Comparison of ENCODE assay signal across 8 mouse cellular contexts in the genomic region with DNA sequence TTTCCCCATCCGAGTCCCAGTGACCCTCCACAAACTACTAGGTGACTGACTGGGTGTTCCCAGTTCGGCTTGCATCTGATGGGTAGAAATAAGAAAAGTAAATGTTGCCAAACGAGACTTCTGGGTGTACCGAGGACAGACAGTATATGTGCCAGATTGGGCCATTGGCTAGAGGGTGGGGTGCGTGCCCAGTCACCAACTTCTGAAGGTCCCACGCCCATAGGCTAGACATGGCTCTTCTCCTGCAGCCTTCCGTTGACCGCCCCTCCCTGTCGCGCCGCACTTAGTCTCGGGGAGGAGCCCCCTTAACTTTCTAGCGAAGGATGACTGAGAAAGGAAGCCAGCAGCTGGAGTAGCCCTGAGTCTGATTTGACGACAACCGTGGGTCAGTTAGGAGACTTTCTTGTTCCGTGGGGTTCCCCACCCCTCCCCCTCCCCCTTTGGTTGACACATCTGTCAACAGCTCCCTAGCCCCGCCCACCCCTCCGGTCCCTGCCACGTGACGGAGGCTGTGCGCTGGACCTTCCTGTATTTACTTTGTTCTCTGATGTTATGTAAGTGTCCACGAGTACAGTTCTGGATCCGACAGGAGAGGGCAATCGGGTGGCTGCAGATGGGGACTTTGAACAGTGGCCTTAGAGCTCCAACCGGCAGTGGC. TPM values are rescaled to one million over a fixed set of nuclear protein-coding genes. Genes with fewer than 3 reads are reported as not detected.
DNase-seq lines count a peak whose midpoint lies in the region; ATAC-seq and TF ChIP-seq lines count a peak whose summit lies in the region.

No protein-coding gene starts in this region.

- peak overlapping the region; percentile 79 for H3K4me3 ChIP-seq in ES-Bruce4 (ENCODE audit: low read depth, low read length)
- H3K4me3 ChIP-seq in forebrain, embryonic 12.5 days (replicated peaks), result peak overlapping the region; percentile 83
- peak overlapping the region; percentile 75 for H3K4me3 ChIP-seq in heart, postnatal 0 days (ENCODE audit: low read depth, low read length)
- H3K4me3 ChIP-seq in liver, embryonic 16.5 days (ENCODE audit: low read depth, low read length), result peak overlapping the region; percentile 91
- peak overlapping the region; percentile 76 for H3K4me3 ChIP-seq in neural tube, embryonic 12.5 days
- H3K4me3 ChIP-seq in stomach, postnatal 0 days (ENCODE audit: low read depth, low read length), result peak overlapping the region; percentile 84

- 0 out of 2 replicates have a peak, but pooled peaks cover 3% of the 10 kb centered on the region for H3K9me3 ChIP-seq in ES-Bruce4 (replicated peaks; ENCODE audit: control insufficient read depth, insufficient read depth, low read length, poor library complexity, severe bottlenecking)
- H3K9me3 ChIP-seq in forebrain, embryonic 12.5 days, result no peaks in the 10 kb centered on the region
- no peaks in the 10 kb centered on the region for H3K9me3 ChIP-seq in heart, postnatal 0 days (replicated peaks; ENCODE audit: control insufficient read depth, low read length)
- H3K9me3 ChIP-seq in liver, embryonic 16.5 days (replicated peaks; ENCODE audit: control insufficient read depth, low read length), result no peaks in the 10 kb centered on the region
- H3K9me3 ChIP-seq in neural tube, embryonic 12.5 days, result no peaks in the 10 kb centered on the region
- no peaks in the 10 kb centered on the region for H3K9me3 ChIP-seq in stomach, postnatal 0 days (ENCODE audit: control insufficient read depth, low read length)

- H3K27me3 ChIP-seq in ES-Bruce4 (ENCODE audit: control insufficient read depth, insufficient read depth, low read length, poor library complexity, severe bottlenecking), result no peaks in the 10 kb centered on the region
- H3K27me3 ChIP-seq in forebrain, embryonic 12.5 days, result no peaks in the 10 kb centered on the region
- H3K27me3 ChIP-seq in heart, postnatal 0 days (ENCODE audit: control insufficient read depth, insufficient read depth, low read length), result no peaks in the 10 kb centered on the region
- no peaks in the 10 kb centered on the region for H3K27me3 ChIP-seq in liver, embryonic 16.5 days (ENCODE audit: control insufficient read depth, insufficient read depth, low read depth, low read length)
- no peaks in the 10 kb centered on the region for H3K27me3 ChIP-seq in neural tube, embryonic 12.5 days (replicated peaks)
- H3K27me3 ChIP-seq in stomach, postnatal 0 days (ENCODE audit: control insufficient read depth, insufficient read depth, low read length), result no peaks in the 10 kb centered on the region

- H3K27ac ChIP-seq in ES-Bruce4 (ENCODE audit: insufficient read depth, low read length), result no peak overlapping the region
- H3K27ac ChIP-seq in forebrain, embryonic 12.5 days, result peak overlapping the region; percentile 87; the same call in 1 of the 2 replicates
- peak overlapping the region; percentile 93 for H3K27ac ChIP-seq in heart, postnatal 0 days (ENCODE audit: low read depth)
- peak overlapping the region; percentile 98 for H3K27ac ChIP-seq in liver, embryonic 16.5 days (ENCODE audit: low read length)
- no peak overlapping the region for H3K27ac ChIP-seq in neural tube, embryonic 12.5 days
- peak overlapping the region; percentile 99 for H3K27ac ChIP-seq in stomach, postnatal 0 days (replicated peaks)

- H3K9ac ChIP-seq in ES-Bruce4 (ENCODE audit: low read depth, poor library complexity, severe bottlenecking), result peak overlapping the region; percentile 72
- peak overlapping the region; percentile 85 for H3K9ac ChIP-seq in forebrain, embryonic 12.5 days
- peak overlapping the region; percentile 79 for H3K9ac ChIP-seq in heart, postnatal 0 days (replicated peaks; ENCODE audit: low read depth, low read length)
- H3K9ac ChIP-seq in liver, embryonic 16.5 days (ENCODE audit: low read depth, low read length), result peak overlapping the region; percentile 99
- H3K9ac ChIP-seq in neural tube, embryonic 12.5 days, result peak overlapping the region; percentile 84
- peak overlapping the region; percentile 95 for H3K9ac ChIP-seq in stomach, postnatal 0 days (ENCODE audit: low read length)

- ATAC-seq in forebrain, embryonic 12.5 days (ENCODE audit: low FRiP score), result peak; percentile 40
- peak; percentile 72 for ATAC-seq in heart, postnatal 0 days (ENCODE audit: insufficient read depth, low read depth)
- peak; percentile 77 for ATAC-seq in liver, embryonic 16.5 days (ENCODE audit: low read depth)
- peak; percentile 49 for ATAC-seq in neural tube, embryonic 12.5 days (ENCODE audit: low FRiP score, low read depth)
- peak; percentile 71 for ATAC-seq in stomach, postnatal 0 days (ENCODE audit: low FRiP score, low TSS enrichment)

- WGBS in forebrain, embryonic 12.5 days, result under 1% methylated on average over 25 of the region's 25 CpGs
- 5% methylated on average over 25 of the region's 25 CpGs for WGBS in heart, postnatal 0 days
- WGBS in liver, embryonic 16.5 days (ENCODE audit: insufficient replicate concordance), result under 1% methylated on average over 25 of the region's 25 CpGs
- WGBS in neural tube, embryonic 12.5 days, result under 1% methylated on average over 25 of the region's 25 CpGs
- WGBS in stomach, postnatal 0 days, result under 1% methylated on average over 25 of the region's 25 CpGs

- TF ChIP-seq EP300 in ES-Bruce4 (IDR thresholded peaks at IDR 0.05; ENCODE audit: insufficient read depth, low read depth, low read length), result 0 out of 2 replicates have a peak, but pooled peaks have one; percentile 5
- no peak; the same call in 1 of the 2 replicates for TF ChIP-seq EP300 in heart, postnatal 0 days (IDR thresholded peaks at IDR 0.05; ENCODE audit: low read depth)
- no peak for TF ChIP-seq EP300 in stomach, postnatal 0 days (optimal IDR thresholded peaks at IDR 0.05)

- H3K36me3 ChIP-seq in ES-Bruce4 (ENCODE audit: control insufficient read depth, insufficient read depth, low read length, poor library complexity, severe bottlenecking), result peaks cover 28% of the 10 kb centered on the region
- peaks cover 27% of the 10 kb centered on the region for H3K36me3 ChIP-seq in forebrain, embryonic 12.5 days (replicated peaks)
- H3K36me3 ChIP-seq in heart, postnatal 0 days (replicated peaks; ENCODE audit: control insufficient read depth, insufficient read depth, low read length), result peaks cover 30% of the 10 kb centered on the region
- peaks cover 31% of the 10 kb centered on the region for H3K36me3 ChIP-seq in liver, embryonic 16.5 days (ENCODE audit: control insufficient read depth, insufficient read depth)
- H3K36me3 ChIP-seq in neural tube, embryonic 12.5 days, result peaks cover 30% of the 10 kb centered on the region
- peaks cover 24% of the 10 kb centered on the region for H3K36me3 ChIP-seq in stomach, postnatal 0 days (ENCODE audit: control insufficient read depth, insufficient read depth, low read length)

- peak; percentile 74 for DNase-seq in c-Kit-positive CD71-positive TER-119-negative erythroid progenitor cells, embryonic 14.5 days (ENCODE audit: low read depth)
- peak; percentile 90 for DNase-seq in heart, postnatal 0 days (ENCODE audit: low spot score)
- DNase-seq in kidney, postnatal 4 days, result peak; percentile 86 to 93
- DNase-seq in stomach, postnatal 0 days (ENCODE audit: low spot score), result peak; percentile 94

- no peak for TF ChIP-seq CTCF in ES-Bruce4 (IDR thresholded peaks at IDR 0.05; ENCODE audit: low read depth, low read length)
- no peak for TF ChIP-seq CTCF in heart, postnatal 0 days (IDR thresholded peaks at IDR 0.05; ENCODE audit: low read depth)
- no peak for TF ChIP-seq CTCF in stomach, postnatal 0 days (IDR thresholded peaks at IDR 0.05; ENCODE audit: low read depth)

- no peaks in the 10 kb centered on the region for H3K4me1 ChIP-seq in ES-Bruce4 (ENCODE audit: control insufficient read depth, insufficient read depth, low read length)
- peaks cover 17% of the 10 kb centered on the region for H3K4me1 ChIP-seq in forebrain, embryonic 12.5 days
- H3K4me1 ChIP-seq in heart, postnatal 0 days (ENCODE audit: control insufficient read depth, insufficient read depth), result no peaks in the 10 kb centered on the region
- H3K4me1 ChIP-seq in liver, embryonic 16.5 days (ENCODE audit: control insufficient read depth, low read depth, low read length), result peaks cover 31% of the 10 kb centered on the region
- H3K4me1 ChIP-seq in neural tube, embryonic 12.5 days, result peaks cover 10% of the 10 kb centered on the region; the same call in 1 of the 2 replicates
- H3K4me1 ChIP-seq in stomach, postnatal 0 days (replicated peaks; ENCODE audit: control insufficient read depth, insufficient read depth), result no peaks in the 10 kb centered on the region

- TF ChIP-seq POLR2A in ES-Bruce4 (IDR thresholded peaks at IDR 0.05; ENCODE audit: insufficient read depth, low read length), result no peak

- peak overlapping the region; percentile 83 for H3K4me2 ChIP-seq in forebrain, embryonic 12.5 days
- peak overlapping the region; percentile 70 for H3K4me2 ChIP-seq in heart, postnatal 0 days (ENCODE audit: low read depth, low read length)
- H3K4me2 ChIP-seq in liver, embryonic 16.5 days (ENCODE audit: low read depth, low read length), result peak overlapping the region; percentile 82
- H3K4me2 ChIP-seq in neural tube, embryonic 12.5 days (replicated peaks), result peak overlapping the region; percentile 83
- H3K4me2 ChIP-seq in stomach, postnatal 0 days (replicated peaks; ENCODE audit: low read depth), result peak overlapping the region; percentile 91

RNA-seq across cellular contexts. Expression of gene Herpud1, which starts 0.9 kb away (rescaled TPM):
- polyA plus RNA-seq in ES-Bruce4 (2011; ENCODE audit: insufficient read depth, insufficient read length, low read depth, missing spikeins), result 9.4 and 11.5 TPM in 2 replicates
- 52.0 and 58.0 TPM in 2 replicates for polyA plus RNA-seq in forebrain, embryonic 12.5 days (2016; fragmentation: Nextera tagmentation; extraction: Ambion mirVana)
- total RNA-seq in heart, postnatal 0 days (2014; rRNA removed; ENCODE audit: low replicate concordance), result 177 and 179 TPM in 2 replicates
- polyA plus RNA-seq in heart, postnatal 0 days (2015; fragmentation: Nextera tagmentation; extraction: Ambion mirVana), result 131 and 159 TPM in 2 replicates
- polyA plus RNA-seq in liver, embryonic 16.5 days (2015; fragmentation: Nextera tagmentation; extraction: Ambion mirVana), result 197 and 219 TPM in 2 replicates
- 52.6 and 55.5 TPM in 2 replicates for polyA plus RNA-seq in neural tube, embryonic 12.5 days (2016; fragmentation: Nextera tagmentation; extraction: Ambion mirVana)
- polyA plus RNA-seq in stomach, postnatal 0 days (2015; fragmentation: Nextera tagmentation; extraction: Ambion mirVana), result 224 and 255 TPM in 2 replicates

RNA-seq across cellular contexts. Expression of gene Nlrc5, which starts 47.0 kb away (rescaled TPM):
- 0.82 and 2.1 TPM in 2 replicates for polyA plus RNA-seq in ES-Bruce4 (2011; ENCODE audit: insufficient read depth, insufficient read length, low read depth, missing spikeins)
- polyA plus RNA-seq in forebrain, embryonic 12.5 days (2016; fragmentation: Nextera tagmentation; extraction: Ambion mirVana), result 0.12 and 0.13 TPM in 2 replicates
- 3.1 and 3.5 TPM in 2 replicates for total RNA-seq in heart, postnatal 0 days (2014; rRNA removed; ENCODE audit: low replicate concordance)
- polyA plus RNA-seq in heart, postnatal 0 days (2015; fragmentation: Nextera tagmentation; extraction: Ambion mirVana), result 0.11 and 0.51 TPM in 2 replicates
- 0.19 and 0.47 TPM in 2 replicates for polyA plus RNA-seq in liver, embryonic 16.5 days (2015; fragmentation: Nextera tagmentation; extraction: Ambion mirVana)
- polyA plus RNA-seq in neural tube, embryonic 12.5 days (2016; fragmentation: Nextera tagmentation; extraction: Ambion mirVana), result 0.17 and 0.39 TPM in 2 replicates
- polyA plus RNA-seq in stomach, postnatal 0 days (2015; fragmentation: Nextera tagmentation; extraction: Ambion mirVana), result 0.44 and 0.62 TPM in 2 replicates

RNA-seq across cellular contexts. Expression of gene Slc12a3, which starts 58.2 kb away (rescaled TPM):
- polyA plus RNA-seq in ES-Bruce4 (2011; ENCODE audit: insufficient read depth, insufficient read length, low read depth, missing spikeins), result 0.20 TPM in 1 of 2 replicates, not detected in the other
- 0.10 TPM in 1 of 2 replicates, not detected in the other for polyA plus RNA-seq in forebrain, embryonic 12.5 days (2016; fragmentation: Nextera tagmentation; extraction: Ambion mirVana)
- 0.58 TPM in 1 of 2 replicates, not detected in the other for total RNA-seq in heart, postnatal 0 days (2014; rRNA removed; ENCODE audit: low replicate concordance)
- polyA plus RNA-seq in heart, postnatal 0 days (2015; fragmentation: Nextera tagmentation; extraction: Ambion mirVana), result 0.07 and 0.14 TPM in 2 replicates
- polyA plus RNA-seq in liver, embryonic 16.5 days (2015; fragmentation: Nextera tagmentation; extraction: Ambion mirVana), result 0.20 and 0.46 TPM in 2 replicates
- polyA plus RNA-seq in neural tube, embryonic 12.5 days (2016; fragmentation: Nextera tagmentation; extraction: Ambion mirVana), result 0.13 and 0.19 TPM in 2 replicates
- polyA plus RNA-seq in stomach, postnatal 0 days (2015; fragmentation: Nextera tagmentation; extraction: Ambion mirVana), result 0.10 and 0.22 TPM in 2 replicates

Comparison
In these comparisons a context has a peak if more than half of its experiments do, and no peak if none do; other contexts are left out.
1. H3K27ac ChIP-seq: peak in forebrain, embryonic 12.5 days (single experiment), heart, postnatal 0 days (single experiment), liver, embryonic 16.5 days (single experiment) and stomach, postnatal 0 days (single experiment); none in ES-Bruce4 (single experiment) and neural tube, embryonic 12.5 days (single experiment).
2. Peak in every context shown above with its lines, with median percentiles within 50 percentile points of each other: H3K4me3 ChIP-seq, H3K9ac ChIP-seq, DNase-seq, ATAC-seq and H3K4me2 ChIP-seq.